Mouse (Mus musculus) stomach, embryonic 15.5 days (tissue): ENCODE measurements around the gene B430306N03Rik. TPM values are rescaled to one million over a fixed set of nuclear protein-coding genes. Genes with fewer than 3 reads are reported as not detected.

Experiments used
- ATAC-seq: fragments of 200-750 bp; cut with Nextera tagmentation; 2 replicates; pipeline ENCODE4 v1.8.0; 2017; ENCODE audit warnings: low read depth, moderate number of reproducible peaks, moderate TSS enrichment; ENCODE audit not compliant: insufficient read depth, low FRiP score
- H3K27ac ChIP-seq: fragments of 300-500 bp; sonication (generic); 2 replicates; pipeline ENCODE4 v1.5.1; 2015; ENCODE audit warnings: mild to moderate bottlenecking, inconsistent platforms
- H3K27me3 ChIP-seq: fragments of 300-500 bp; sonication (generic); replicated peaks from 2 replicates; pipeline ENCODE4 v1.6.1; 2015; ENCODE audit warnings: inconsistent platforms
- H3K36me3 ChIP-seq: fragments of 300-500 bp; sonication (generic); 2 replicates; pipeline ENCODE4 v1.6.1; 2015; ENCODE audit warnings: inconsistent platforms
- H3K4me1 ChIP-seq: fragments of 300-500 bp; sonication (generic); 2 replicates; pipeline ENCODE4 v1.6.1; 2015; ENCODE audit warnings: inconsistent platforms
- H3K4me2 ChIP-seq: fragments of 300-500 bp; sonication (generic); 2 replicates; pipeline ENCODE4 v1.6.1; 2015; ENCODE audit warnings: mild to moderate bottlenecking, inconsistent platforms
- H3K4me3 ChIP-seq: fragments of 300-500 bp; sonication (generic); replicated peaks from 2 replicates; pipeline ENCODE4 v1.5.1; 2015; ENCODE audit warnings: inconsistent platforms
- H3K9ac ChIP-seq: fragments of 300-500 bp; sonication (generic); 2 replicates; pipeline ENCODE4 v1.6.1; 2015; ENCODE audit warnings: inconsistent platforms
- H3K9me3 ChIP-seq: fragments of 300-500 bp; sonication (generic); 2 replicates; pipeline ENCODE4 v1.6.1; 2016; ENCODE audit warnings: inconsistent platforms
- WGBS: fragments of 180-500 bp; shearing (Covaris S2); methylation state at CpG from one replicate; pipeline ENCODE4 v1.1.7; 2015; 5-methylcytosine and 5-hydroxymethylcytosine counted together
- polyA plus RNA-seq: library from polyadenylated mRNA; unstranded; fragments of >200 nt; fragmentation: Nextera tagmentation; extraction: Ambion mirVana; gene quantifications from 2 replicates; pipeline ENCODE4 v1.2.1, GENCODE M21; 2015

The B430306N03Rik gene
- polyA plus RNA-seq, 1 experiment from 2014 or later, result 0.99 TPM

- Histone ChIP-seq H3K27ac (no peak overlapping the region), H3K36me3 (no peaks in the 10 kb centered on the region), H3K4me3 (no peak overlapping the region), H3K9ac (no peak overlapping the region), H3K4me1 (no peaks in the 10 kb centered on the region), H3K9me3 (no peaks in the 10 kb centered on the region), H3K4me2 (no peak overlapping the region), H3K27me3 (no peaks in the 10 kb centered on the region)
- no peak for ATAC-seq
- 54% methylated on average over 2 of the region's 2 CpGs for WGBS
Observed at GRCm38 (mm10) chr17:48321279-48321678, 5.3 kb downstream of the B430306N03Rik start.

- ATAC-seq, result no peak
- no peaks in the 10 kb centered on the region for H3K4me1 ChIP-seq
- H3K27ac ChIP-seq, result no peak overlapping the region
- no peak overlapping the region for H3K9ac ChIP-seq
- no peaks in the 10 kb centered on the region for H3K36me3 ChIP-seq
- whole genome bisulfite sequencing, result 78% methylated on average over 3 of the region's 3 CpGs
- no peaks in the 10 kb centered on the region for H3K9me3 ChIP-seq
- H3K4me2 ChIP-seq, result no peak overlapping the region
- H3K4me3 ChIP-seq, result no peak overlapping the region
- no peaks in the 10 kb centered on the region for H3K27me3 ChIP-seq
Observed at GRCm38 (mm10) chr17:48323236-48323635, 7.3 kb downstream of the B430306N03Rik start.

GRCm38 (mm10) chr17:48324258-48324657 lies 8.3 kb downstream of the B430306N03Rik start:
- no peak for ATAC-seq
- Histone ChIP-seq H3K9me3 (no peaks in the 10 kb centered on the region), H3K4me1 (no peaks in the 10 kb centered on the region), H3K27me3 (no peaks in the 10 kb centered on the region), H3K4me3 (no peak overlapping the region), H3K4me2 (no peak overlapping the region), H3K27ac (no peak overlapping the region), H3K36me3 (no peaks in the 10 kb centered on the region), H3K9ac (no peak overlapping the region)
- 85% methylated on average over 5 of the region's 5 CpGs for WGBS

- Histone ChIP-seq H3K27ac (no peak overlapping the region), H3K27me3 (no peaks in the 10 kb centered on the region), H3K36me3 (no peaks in the 10 kb centered on the region), H3K9me3 (no peaks in the 10 kb centered on the region), H3K9ac (no peak overlapping the region), H3K4me1 (no peaks in the 10 kb centered on the region), H3K4me3 (no peak overlapping the region), H3K4me2 (no peak overlapping the region)
- no peak for ATAC-seq
- WGBS, result 91% methylated on average over 6 of the region's 6 CpGs
Observed at GRCm38 (mm10) chr17:48325093-48325492, 9.2 kb downstream of the B430306N03Rik start.

GRCm38 (mm10) chr17:48325638-48326037 lies 9.7 kb downstream of the B430306N03Rik start:
- Histone ChIP-seq H3K4me2 (no peak overlapping the region), H3K9me3 (no peaks in the 10 kb centered on the region), H3K9ac (no peak overlapping the region), H3K36me3 (no peaks in the 10 kb centered on the region), H3K4me1 (no peaks in the 10 kb centered on the region), H3K27me3 (no peaks in the 10 kb centered on the region), H3K4me3 (no peak overlapping the region), H3K27ac (no peak overlapping the region)
- WGBS, result 80% methylated on average over 11 of the region's 11 CpGs
- no peak for ATAC-seq

GRCm38 (mm10) chr17:48326656-48327055 lies 10.7 kb downstream of the B430306N03Rik start:
- Histone ChIP-seq H3K27ac (no peak overlapping the region), H3K4me1 (no peaks in the 10 kb centered on the region), H3K4me2 (no peak overlapping the region), H3K4me3 (no peak overlapping the region), H3K36me3 (no peaks in the 10 kb centered on the region), H3K9ac (no peak overlapping the region), H3K27me3 (no peaks in the 10 kb centered on the region), H3K9me3 (no peaks in the 10 kb centered on the region)
- ATAC-seq, result no peak
- WGBS, result 61% methylated on average over 4 of the region's 4 CpGs

- no peaks in the 10 kb centered on the region for H3K36me3 ChIP-seq
- H3K9ac ChIP-seq, result no peak overlapping the region
- whole genome bisulfite sequencing, result 78% methylated on average over 2 of the region's 2 CpGs
- no peak overlapping the region for H3K27ac ChIP-seq
- no peaks in the 10 kb centered on the region for H3K4me1 ChIP-seq
- no peak for ATAC-seq
- no peak overlapping the region for H3K4me3 ChIP-seq
- no peak overlapping the region for H3K4me2 ChIP-seq
- H3K27me3 ChIP-seq, result no peaks in the 10 kb centered on the region
- no peaks in the 10 kb centered on the region for H3K9me3 ChIP-seq
Observed at GRCm38 (mm10) chr17:48332524-48332923, 16.6 kb downstream of the B430306N03Rik start.

- WGBS, result 84% methylated on average over 4 of the region's 4 CpGs
- H3K9ac ChIP-seq, result no peak overlapping the region
- ATAC-seq, result no peak
Observed at GRCm38 (mm10) chr17:48334186-48334585, 18.2 kb downstream of the B430306N03Rik start.

GRCm38 (mm10) chr17:48336857-48337256 lies 20.9 kb downstream of the B430306N03Rik start:
- no peaks in the 10 kb centered on the region for H3K36me3 ChIP-seq
- no peak overlapping the region for H3K9ac ChIP-seq
- no peaks in the 10 kb centered on the region for H3K9me3 ChIP-seq
- no peak overlapping the region for H3K4me3 ChIP-seq
- H3K4me1 ChIP-seq, result no peaks in the 10 kb centered on the region
- no peaks in the 10 kb centered on the region for H3K27me3 ChIP-seq
- WGBS, result 4% methylated on average over 6 of the region's 6 CpGs
- H3K4me2 ChIP-seq, result no peak overlapping the region
- ATAC-seq, result peak; percentile 50; the same call in 1 of the 2 replicates
- no peak overlapping the region for H3K27ac ChIP-seq

More at GRCm38 (mm10) chr17:48334186-48334585, 18.2 kb downstream of the B430306N03Rik start:
- Histone ChIP-seq H3K9me3 (no peaks in the 10 kb centered on the region), H3K36me3 (no peaks in the 10 kb centered on the region), H3K4me2 (no peak overlapping the region), H3K4me1 (no peaks in the 10 kb centered on the region), H3K4me3 (no peak overlapping the region), H3K27me3 (no peaks in the 10 kb centered on the region), H3K27ac (no peak overlapping the region)

- H3K27ac ChIP-seq, result no peak overlapping the region
- no peak overlapping the region for H3K4me2 ChIP-seq
- no peak overlapping the region for H3K4me3 ChIP-seq
- no peaks in the 10 kb centered on the region for H3K36me3 ChIP-seq
- WGBS, result 64% methylated on average over 1 of the region's 1 CpGs
- no peak for ATAC-seq
- H3K9me3 ChIP-seq, result no peaks in the 10 kb centered on the region
- no peak overlapping the region for H3K9ac ChIP-seq
- H3K27me3 ChIP-seq, result no peaks in the 10 kb centered on the region
- no peaks in the 10 kb centered on the region for H3K4me1 ChIP-seq
Observed at GRCm38 (mm10) chr17:48340267-48340666, 24.3 kb downstream of the B430306N03Rik start.

GRCm38 (mm10) chr17:48341947-48342346 lies 26.0 kb downstream of the B430306N03Rik start:
- Histone ChIP-seq H3K9ac (no peak overlapping the region), H3K4me2 (no peak overlapping the region), H3K9me3 (no peaks in the 10 kb centered on the region), H3K4me3 (no peak overlapping the region), H3K4me1 (no peaks in the 10 kb centered on the region), H3K27me3 (no peaks in the 10 kb centered on the region), H3K36me3 (no peaks in the 10 kb centered on the region), H3K27ac (no peak overlapping the region)
- 64% methylated on average over 3 of the region's 3 CpGs for WGBS
- no peak for ATAC-seq

- WGBS, result 89% methylated on average over 2 of the region's 2 CpGs
- Histone ChIP-seq H3K36me3 (no peaks in the 10 kb centered on the region), H3K4me3 (no peak overlapping the region)
Observed at GRCm38 (mm10) chr17:48343065-48343464, 27.1 kb downstream of the B430306N03Rik start.

GRCm38 (mm10) chr17:48345824-48346223 lies 29.9 kb downstream of the B430306N03Rik start:
- H3K4me2 ChIP-seq, result no peak overlapping the region
- H3K27ac ChIP-seq, result no peak overlapping the region
- H3K4me1 ChIP-seq, result no peaks in the 10 kb centered on the region
- no peak for ATAC-seq
- no peaks in the 10 kb centered on the region for H3K27me3 ChIP-seq
- no peaks in the 10 kb centered on the region for H3K9me3 ChIP-seq
- 72% methylated on average over 4 of the region's 4 CpGs for WGBS
- no peaks in the 10 kb centered on the region for H3K36me3 ChIP-seq
- H3K9ac ChIP-seq, result no peak overlapping the region
- no peak overlapping the region for H3K4me3 ChIP-seq

More at GRCm38 (mm10) chr17:48343065-48343464, 27.1 kb downstream of the B430306N03Rik start:
- no peak overlapping the region for H3K4me2 ChIP-seq
- H3K9me3 ChIP-seq, result no peaks in the 10 kb centered on the region
- H3K27me3 ChIP-seq, result no peaks in the 10 kb centered on the region
- no peak overlapping the region for H3K27ac ChIP-seq
- no peaks in the 10 kb centered on the region for H3K4me1 ChIP-seq
- no peak for ATAC-seq
- no peak overlapping the region for H3K9ac ChIP-seq
